Mouse (Mus musculus): ENCODE results near the gene Ttc6.

DNA sequence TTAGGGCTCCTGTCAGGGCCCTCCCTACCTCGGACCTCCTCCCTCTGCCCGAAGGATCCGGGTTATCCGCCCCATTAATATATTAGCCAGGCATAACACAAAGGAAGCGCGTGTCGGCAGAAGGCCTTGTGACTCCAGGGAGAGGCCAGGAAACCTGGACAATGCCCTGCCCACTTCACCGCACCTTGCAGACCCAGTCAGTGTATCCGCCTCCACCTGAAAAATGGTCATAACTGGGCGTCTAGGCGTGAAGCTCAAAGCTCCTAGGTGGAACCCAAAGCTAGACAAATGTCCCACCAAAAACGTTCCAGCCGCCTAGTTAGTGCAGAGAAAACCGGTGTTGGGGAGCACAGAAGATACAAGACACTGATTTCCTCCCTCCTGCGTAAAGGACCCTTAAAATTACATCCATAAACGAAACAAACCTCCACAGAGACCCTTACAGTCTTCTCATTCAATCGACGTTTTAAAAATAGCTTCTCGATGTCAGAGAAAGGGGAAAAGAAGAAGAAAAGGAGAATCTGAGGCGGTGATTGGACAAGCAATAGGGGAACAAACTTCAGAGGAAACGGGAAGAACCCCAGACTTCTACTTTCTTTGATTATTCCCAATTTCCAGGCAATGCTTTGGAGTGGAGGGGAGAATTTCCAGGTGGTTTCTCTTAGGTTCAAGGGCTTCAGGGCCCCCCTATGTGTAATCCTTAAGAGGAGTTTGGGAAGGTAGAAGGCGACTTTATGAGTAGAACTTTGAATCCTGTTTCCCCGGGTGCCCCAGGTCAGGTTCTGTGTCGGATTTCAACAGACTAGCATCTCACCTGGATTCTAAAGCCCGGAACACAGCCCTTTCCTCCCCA lies 27.6 kb upstream of the Ttc6 start:
- no peak for TF ChIP-seq CTCF (IDR thresholded peaks at IDR 0.05; ENCODE audit: low read depth)
- no peak for TF ChIP-seq EP300 (IDR thresholded peaks at IDR 0.05; ENCODE audit: low read depth)

All from liver, postnatal 0 days (tissue).